Comparison of ENCODE assay signal across 14 mouse cellular contexts in genomic region chr14:78674606-78675005, GRCm38 (mm10). TPM values are rescaled to one million over a fixed set of nuclear protein-coding genes. Genes with fewer than 3 reads are reported as not detected.
A peak's percentile ranks its signal among the peaks of the same experiment; 100 is the strongest.
DNase-seq lines count a peak whose midpoint lies in the region; ATAC-seq and TF ChIP-seq lines count a peak whose summit lies in the region.
"Had no signal": no experiment of that assay in that cellular context is flagged by ENCODE, and none has a peak within 500 bp of the region (broad histone marks: within the 10 kb centered on the region; RNA-seq: fewer than 3 reads in every experiment).

No protein-coding gene starts in this region.

- H3K9me3 ChIP-seq in heart, embryonic 10.5 days: no peaks in the 10 kb centered on the region
- H3K9me3 ChIP-seq in liver, postnatal 0 days (ENCODE audit: low read length): no peaks in the 10 kb centered on the region
- no peaks in the 10 kb centered on the region for H3K9me3 ChIP-seq in forebrain, embryonic 10.5 days
- H3K9me3 ChIP-seq in hindbrain, embryonic 13.5 days: no peaks in the 10 kb centered on the region
- H3K9me3 ChIP-seq: limb, embryonic 15.5 days; midbrain, embryonic 12.5 days had no signal

- H3K4me3 ChIP-seq in heart, embryonic 10.5 days: no peak overlapping the region
- H3K4me3 ChIP-seq in liver, postnatal 0 days (ENCODE audit: low read depth, low read length): no peak overlapping the region
- H3K4me3 ChIP-seq in forebrain, embryonic 10.5 days: no peak overlapping the region
- H3K4me3 ChIP-seq in hindbrain, embryonic 13.5 days: no peak overlapping the region
- H3K4me3 ChIP-seq: limb, embryonic 15.5 days; midbrain, embryonic 12.5 days; myocyte had no signal

- H3K36me3 ChIP-seq in heart, embryonic 10.5 days: no peaks in the 10 kb centered on the region
- no peaks in the 10 kb centered on the region for H3K36me3 ChIP-seq in liver, postnatal 0 days (replicated peaks; ENCODE audit: insufficient read depth, low read length)
- H3K36me3 ChIP-seq in forebrain, embryonic 10.5 days (replicated peaks): no peaks in the 10 kb centered on the region
- no peaks in the 10 kb centered on the region for H3K36me3 ChIP-seq in hindbrain, embryonic 13.5 days
- H3K36me3 ChIP-seq: limb, embryonic 15.5 days; midbrain, embryonic 12.5 days had no signal

- TF ChIP-seq EP300 in liver, postnatal 0 days (IDR thresholded peaks at IDR 0.05; ENCODE audit: low read depth): no peak

- no peak overlapping the region for H3K9ac ChIP-seq in liver, postnatal 0 days (replicated peaks)
- H3K9ac ChIP-seq in hindbrain, embryonic 13.5 days: no peak overlapping the region
- H3K9ac ChIP-seq: limb, embryonic 15.5 days; midbrain, embryonic 12.5 days had no signal

- peak; percentile 91 for DNase-seq in heart, adult 11 months
- no peak for DNase-seq in heart, embryonic 10.5 days (ENCODE audit: low spot score)
- DNase-seq in liver, postnatal 0 days: no peak
- DNase-seq in liver: no peak
- peak; percentile 44 for DNase-seq in Muller cell, postnatal 12 days (ENCODE audit: inconsistent ontology term)
- peak; percentile 36 to 59 for DNase-seq in kidney, postnatal 25 days
- DNase-seq in forebrain, embryonic 10.5 days (ENCODE audit: extremely low spot score, low spot score): no peak
- DNase-seq: thymus, adult 2 months had no signal

- WGBS in heart, embryonic 10.5 days: 79% methylated on average over 9 of the region's 9 CpGs
- 77% methylated on average over 9 of the region's 9 CpGs for WGBS in liver, postnatal 0 days (ENCODE audit: insufficient replicate concordance)
- WGBS in forebrain, embryonic 10.5 days: 91% methylated on average over 9 of the region's 9 CpGs
- 84% methylated on average over 9 of the region's 9 CpGs for WGBS in hindbrain, embryonic 13.5 days

- no peak overlapping the region for H3K27ac ChIP-seq in heart, embryonic 10.5 days
- H3K27ac ChIP-seq in liver, postnatal 0 days (ENCODE audit: low read depth): no peak overlapping the region
- no peak overlapping the region for H3K27ac ChIP-seq in forebrain, embryonic 10.5 days
- no peak overlapping the region for H3K27ac ChIP-seq in hindbrain, embryonic 13.5 days
- H3K27ac ChIP-seq: limb, embryonic 15.5 days; macrophage; midbrain, embryonic 12.5 days had no signal

- no peak for ATAC-seq in liver, postnatal 0 days
- ATAC-seq in hindbrain, embryonic 13.5 days (ENCODE audit: low FRiP score): no peak
- ATAC-seq: forebrain, embryonic 16.5 days had no signal

- H3K4me2 ChIP-seq in liver, postnatal 0 days (ENCODE audit: low read depth, low read length): 0 out of 2 replicates have a peak overlapping the region, but pooled peaks have one; percentile 9
- no peak overlapping the region for H3K4me2 ChIP-seq in hindbrain, embryonic 13.5 days
- H3K4me2 ChIP-seq: limb, embryonic 15.5 days; midbrain, embryonic 12.5 days had no signal

- TF ChIP-seq CTCF in liver, postnatal 0 days (IDR thresholded peaks at IDR 0.05; ENCODE audit: low read depth): no peak

- H3K27me3 ChIP-seq in heart, embryonic 10.5 days (ENCODE audit: insufficient read depth, poor library complexity, severe bottlenecking): no peaks in the 10 kb centered on the region
- no peaks in the 10 kb centered on the region for H3K27me3 ChIP-seq in liver, postnatal 0 days (ENCODE audit: insufficient read depth, low read length)
- H3K27me3 ChIP-seq in forebrain, embryonic 10.5 days (ENCODE audit: poor library complexity, severe bottlenecking): no peaks in the 10 kb centered on the region
- no peaks in the 10 kb centered on the region for H3K27me3 ChIP-seq in hindbrain, embryonic 13.5 days
- H3K27me3 ChIP-seq: limb, embryonic 15.5 days; midbrain, embryonic 12.5 days had no signal

- H3K4me1 ChIP-seq in heart, embryonic 10.5 days: peaks cover 23% of the 10 kb centered on the region
- peaks cover 7% of the 10 kb centered on the region for H3K4me1 ChIP-seq in liver, postnatal 0 days (ENCODE audit: insufficient read depth)
- peaks cover 14% of the 10 kb centered on the region for H3K4me1 ChIP-seq in forebrain, embryonic 10.5 days
- peaks cover 18% of the 10 kb centered on the region for H3K4me1 ChIP-seq in hindbrain, embryonic 13.5 days (replicated peaks)

RNA-seq across cellular contexts. Expression of gene Dgkh, which starts 58.0 kb away (rescaled TPM):
- polyA plus RNA-seq in heart, embryonic 10.5 days (2016; fragmentation: Nextera tagmentation; extraction: Ambion mirVana): 1.7 and 2.0 TPM in 2 replicates
- polyA plus RNA-seq in liver, postnatal 0 days (2015; fragmentation: Nextera tagmentation; extraction: Ambion mirVana): 0.33 and 0.48 TPM in 2 replicates
- 0.68 and 0.98 TPM in 2 replicates for polyA plus RNA-seq in forebrain, embryonic 10.5 days (2016; fragmentation: Nextera tagmentation; extraction: Ambion mirVana)
- 2.3 and 2.9 TPM in 2 replicates for polyA plus RNA-seq in hindbrain, embryonic 13.5 days (2015; fragmentation: Nextera tagmentation; extraction: Ambion mirVana)

Comparison
In these comparisons a context has a peak if more than half of its experiments do, and no peak if none do; other contexts are left out.
1. DNase-seq: peak in heart, adult 11 months (single experiment), Muller cell, postnatal 12 days (single experiment) and kidney, postnatal 25 days (2 of 2); none in heart, embryonic 10.5 days (single experiment), liver, postnatal 0 days (single experiment), liver (single experiment) and forebrain, embryonic 10.5 days (single experiment).